12 mouse cellular contexts compared by ENCODE assay signal in genomic region chr11:115515021-115515420, GRCm38 (mm10). TPM values are rescaled to one million over a fixed set of nuclear protein-coding genes. Genes with fewer than 3 reads are reported as not detected.
DNase-seq lines count a peak whose midpoint lies in the region; ATAC-seq lines count a peak whose summit lies in the region.
"Had no signal": no experiment of that assay in that cellular context is flagged by ENCODE, and none has a peak within 500 bp of the region (broad histone marks: within the 10 kb centered on the region; RNA-seq: fewer than 3 reads in every experiment).

No protein-coding gene starts in this region.

- H3K4me3 ChIP-seq in forebrain, embryonic 10.5 days, result peak overlapping the region; percentile 99
- H3K4me3 ChIP-seq in forebrain, embryonic 13.5 days, result no peak overlapping the region
- no peak overlapping the region for H3K4me3 ChIP-seq in kidney, embryonic 14.5 days (ENCODE audit: low read length)
- no peak overlapping the region for H3K4me3 ChIP-seq in limb, embryonic 12.5 days (replicated peaks)

- 74% methylated on average over 6 of the region's 6 CpGs for WGBS in forebrain, embryonic 10.5 days
- WGBS in forebrain, embryonic 13.5 days, result 74% methylated on average over 6 of the region's 6 CpGs
- WGBS in kidney, embryonic 14.5 days, result 65% methylated on average over 6 of the region's 6 CpGs
- WGBS in limb, embryonic 12.5 days, result 82% methylated on average over 6 of the region's 6 CpGs

- peaks cover 47% of the 10 kb centered on the region for H3K4me1 ChIP-seq in forebrain, embryonic 10.5 days
- H3K4me1 ChIP-seq in forebrain, embryonic 13.5 days, result peaks cover 20% of the 10 kb centered on the region
- peaks cover 29% of the 10 kb centered on the region for H3K4me1 ChIP-seq in kidney, embryonic 14.5 days (ENCODE audit: control insufficient read depth, insufficient read depth, low read length)
- peaks cover 33% of the 10 kb centered on the region for H3K4me1 ChIP-seq in limb, embryonic 12.5 days (replicated peaks)

- ATAC-seq in forebrain, embryonic 13.5 days, result no peak
- ATAC-seq in kidney, embryonic 14.5 days (ENCODE audit: low FRiP score, low TSS enrichment), result no peak
- no peak for ATAC-seq in limb, embryonic 12.5 days (ENCODE audit: insufficient number of reproducible peaks, insufficient read depth, low FRiP score, low TSS enrichment, low read depth)

- no peaks in the 10 kb centered on the region for H3K27me3 ChIP-seq in forebrain, embryonic 10.5 days (ENCODE audit: poor library complexity, severe bottlenecking)
- H3K27me3 ChIP-seq in forebrain, embryonic 13.5 days, result no peaks in the 10 kb centered on the region
- H3K27me3 ChIP-seq in kidney, embryonic 14.5 days (ENCODE audit: control insufficient read depth, insufficient read depth, low read length), result no peaks in the 10 kb centered on the region
- H3K27me3 ChIP-seq in limb, embryonic 12.5 days, result no peaks in the 10 kb centered on the region
- H3K27me3 ChIP-seq: forebrain, embryonic 12.5 days; heart, embryonic 12.5 days; midbrain, embryonic 12.5 days; neural tube, embryonic 12.5 days had no signal

- peak overlapping the region; percentile 99 for H3K27ac ChIP-seq in forebrain, embryonic 10.5 days
- no peak overlapping the region for H3K27ac ChIP-seq in forebrain, embryonic 13.5 days
- H3K27ac ChIP-seq in kidney, embryonic 14.5 days (ENCODE audit: low read depth, low read length), result no peak overlapping the region
- H3K27ac ChIP-seq in limb, embryonic 12.5 days, result no peak overlapping the region
- H3K27ac ChIP-seq: forebrain, embryonic 12.5 days; midbrain, embryonic 12.5 days; neural tube, embryonic 12.5 days had no signal

- no peak overlapping the region for H3K9ac ChIP-seq in forebrain, embryonic 13.5 days
- peak overlapping the region; percentile 28; the same call in 1 of the 2 replicates for H3K9ac ChIP-seq in kidney, embryonic 14.5 days (ENCODE audit: low read depth, low read length)
- no peak overlapping the region for H3K9ac ChIP-seq in limb, embryonic 12.5 days (replicated peaks)
- H3K9ac ChIP-seq: forebrain, embryonic 12.5 days; heart, embryonic 12.5 days; midbrain, embryonic 12.5 days; neural tube, embryonic 12.5 days had no signal

- H3K36me3 ChIP-seq in forebrain, embryonic 10.5 days (replicated peaks), result 0 out of 2 replicates have a peak, but pooled peaks cover 6% of the 10 kb centered on the region
- 0 out of 2 replicates have a peak, but pooled peaks cover 2% of the 10 kb centered on the region for H3K36me3 ChIP-seq in forebrain, embryonic 13.5 days (ENCODE audit: poor library complexity, severe bottlenecking)
- no peaks in the 10 kb centered on the region for H3K36me3 ChIP-seq in kidney, embryonic 14.5 days (ENCODE audit: control insufficient read depth, insufficient read depth, low read length)
- H3K36me3 ChIP-seq in limb, embryonic 12.5 days, result no peaks in the 10 kb centered on the region
- H3K36me3 ChIP-seq: forebrain, embryonic 12.5 days; heart, embryonic 12.5 days; midbrain, embryonic 12.5 days; neural tube, embryonic 12.5 days had no signal

- H3K4me2 ChIP-seq in forebrain, embryonic 13.5 days, result no peak overlapping the region
- H3K4me2 ChIP-seq in kidney, embryonic 14.5 days (replicated peaks; ENCODE audit: low read depth, low read length), result no peak overlapping the region
- H3K4me2 ChIP-seq in limb, embryonic 12.5 days, result peak overlapping the region; percentile 17; the same call in 1 of the 2 replicates

- no peaks in the 10 kb centered on the region for H3K9me3 ChIP-seq in forebrain, embryonic 10.5 days
- H3K9me3 ChIP-seq in forebrain, embryonic 13.5 days (replicated peaks), result no peaks in the 10 kb centered on the region
- H3K9me3 ChIP-seq in kidney, embryonic 14.5 days (ENCODE audit: control insufficient read depth, low read length), result no peaks in the 10 kb centered on the region
- H3K9me3 ChIP-seq in limb, embryonic 12.5 days, result no peaks in the 10 kb centered on the region
- H3K9me3 ChIP-seq: forebrain, embryonic 12.5 days; heart, embryonic 12.5 days; midbrain, embryonic 12.5 days; neural tube, embryonic 12.5 days had no signal

- no peak for DNase-seq in forebrain, embryonic 10.5 days (ENCODE audit: extremely low spot score, low spot score)
- DNase-seq in kidney, postnatal 36 days, result no peak
- DNase-seq in CD4-positive helper T cell, adult 2 months (ENCODE audit: low read depth, low spot score), result peak; percentile 28
- DNase-seq in adipocyte (ENCODE audit: low spot score), result no peak
- no peak for DNase-seq in layer of hippocampus, adult 9-11 months

RNA-seq across cellular contexts. Expression of gene Jpt1, which starts 0.8 kb away (rescaled TPM):
- 719 and 771 TPM in 2 replicates for polyA plus RNA-seq in forebrain, embryonic 10.5 days (2016; fragmentation: Nextera tagmentation; extraction: Ambion mirVana)
- 1,632 and 1,660 TPM in 2 replicates for polyA plus RNA-seq in forebrain, embryonic 13.5 days (2015; fragmentation: Nextera tagmentation; extraction: Ambion mirVana)
- polyA plus RNA-seq in kidney, embryonic 14.5 days (2014; fragmentation: Nextera tagmentation; extraction: Ambion mirVana), result 487 and 524 TPM in 2 replicates
- polyA plus RNA-seq in limb, embryonic 12.5 days (2016; fragmentation: Nextera tagmentation; extraction: Ambion mirVana), result 512 and 557 TPM in 2 replicates

RNA-seq across cellular contexts. Expression of gene Sumo2, which starts 21.1 kb away (rescaled TPM):
- polyA plus RNA-seq in forebrain, embryonic 10.5 days (2016; fragmentation: Nextera tagmentation; extraction: Ambion mirVana), result 1,497 and 1,498 TPM in 2 replicates
- 1,485 and 1,571 TPM in 2 replicates for polyA plus RNA-seq in forebrain, embryonic 13.5 days (2015; fragmentation: Nextera tagmentation; extraction: Ambion mirVana)
- 1,228 and 1,562 TPM in 2 replicates for polyA plus RNA-seq in kidney, embryonic 14.5 days (2014; fragmentation: Nextera tagmentation; extraction: Ambion mirVana)
- polyA plus RNA-seq in limb, embryonic 12.5 days (2016; fragmentation: Nextera tagmentation; extraction: Ambion mirVana), result 1,335 and 1,406 TPM in 2 replicates

RNA-seq across cellular contexts. Expression of gene Nt5c, which starts 23.4 kb away (rescaled TPM):
- polyA plus RNA-seq in forebrain, embryonic 10.5 days (2016; fragmentation: Nextera tagmentation; extraction: Ambion mirVana), result 93.2 and 94.5 TPM in 2 replicates
- polyA plus RNA-seq in forebrain, embryonic 13.5 days (2015; fragmentation: Nextera tagmentation; extraction: Ambion mirVana), result 87.0 and 91.1 TPM in 2 replicates
- 75.6 and 76.3 TPM in 2 replicates for polyA plus RNA-seq in kidney, embryonic 14.5 days (2014; fragmentation: Nextera tagmentation; extraction: Ambion mirVana)
- 66.2 and 78.2 TPM in 2 replicates for polyA plus RNA-seq in limb, embryonic 12.5 days (2016; fragmentation: Nextera tagmentation; extraction: Ambion mirVana)

RNA-seq across cellular contexts. Expression of gene Armc7, which starts 39.6 kb away (rescaled TPM):
- polyA plus RNA-seq in forebrain, embryonic 10.5 days (2016; fragmentation: Nextera tagmentation; extraction: Ambion mirVana), result 8.1 and 8.2 TPM in 2 replicates
- polyA plus RNA-seq in forebrain, embryonic 13.5 days (2015; fragmentation: Nextera tagmentation; extraction: Ambion mirVana), result 11.3 and 13.0 TPM in 2 replicates
- 5.7 and 7.9 TPM in 2 replicates for polyA plus RNA-seq in kidney, embryonic 14.5 days (2014; fragmentation: Nextera tagmentation; extraction: Ambion mirVana)
- polyA plus RNA-seq in limb, embryonic 12.5 days (2016; fragmentation: Nextera tagmentation; extraction: Ambion mirVana), result 7.5 and 9.6 TPM in 2 replicates

RNA-seq across cellular contexts. Expression of gene Nup85, which starts 49.2 kb away (rescaled TPM):
- 281 and 299 TPM in 2 replicates for polyA plus RNA-seq in forebrain, embryonic 10.5 days (2016; fragmentation: Nextera tagmentation; extraction: Ambion mirVana)
- 161 and 179 TPM in 2 replicates for polyA plus RNA-seq in forebrain, embryonic 13.5 days (2015; fragmentation: Nextera tagmentation; extraction: Ambion mirVana)
- polyA plus RNA-seq in kidney, embryonic 14.5 days (2014; fragmentation: Nextera tagmentation; extraction: Ambion mirVana), result 159 and 197 TPM in 2 replicates
- 211 and 212 TPM in 2 replicates for polyA plus RNA-seq in limb, embryonic 12.5 days (2016; fragmentation: Nextera tagmentation; extraction: Ambion mirVana)
